Mouse (Mus musculus) adrenal gland, adult 18-20 months (tissue): ENCODE measurements around the gene Gm3147. TPM values are rescaled to one million over a fixed set of nuclear protein-coding genes. Genes with fewer than 3 reads are reported as not detected.
"Not testable (repeated sequence)": the region's sequence is repeated elsewhere in the genome, so short reads cannot be mapped to it uniquely, and the experiment has no call there.

ENCODE experiments used
- DNase-seq, 2 experiments: peaks; one replicate each; pipeline ENCODE4 v3.0.0; 2021 to 2022; ENCODE audit warnings: low spot score in 2 of 2
- long read RNA-seq, 2 experiments: library from polyadenylated mRNA; stranded (forward); transcript quantifications; one replicate each; pipeline ENCODE4 v2.0.0; 2021
- total RNA-seq, 2 experiments: library from RNA; stranded (reverse); gene quantifications; 1 replicate in 1 of 2; 2 replicates in 1 of 2; pipeline ENCODE4 v1.2.3; 2021

Gene Gm3147
- not detected for total RNA-seq
- long read RNA-seq, experiment 1, result 0 reads
- long read RNA-seq, experiment 2, result 0 reads

- DNase-seq, result not testable (repeated sequence)
Measured at GRCm38 (mm10) chr5:94616242-94616641, at the start of gene Gm3147. TSS of gene Gm3147 (minus strand) at chr5:94616342.

GRCm38 (mm10) chr5:94648082-94648481, 31.9 kb upstream of the Gm3147 start, which contains the start of gene Gm6205:
TSS of gene Gm6205 (plus strand) at chr5:94648382.
- not testable (repeated sequence) for DNase-seq

- not testable (repeated sequence) for DNase-seq
Measured at GRCm38 (mm10) chr5:94623679-94624078, 7.5 kb upstream of the Gm3147 start, which contains the start of gene Gm6509. TSS of gene Gm6509 (plus strand) at chr5:94623979.

Other genes with a start within 250 kb of the Gm3147 start
- not detected for gene Gm7682, start 170.6 kb downstream of the Gm3147 start, total RNA-seq
- gene Gm3139, start 90.1 kb downstream of the Gm3147 start, total RNA-seq, result not detected
- not detected for gene Gm6509, start 7.6 kb upstream of the Gm3147 start, total RNA-seq
- not detected for gene Gm6205, start 32.0 kb upstream of the Gm3147 start, total RNA-seq
- gene Gm3183, start 249.1 kb upstream of the Gm3147 start, total RNA-seq, result not detected